Mouse (Mus musculus): Measurements from ENCODE around the gene Kcnh4. TPM values are rescaled to one million over a fixed set of nuclear protein-coding genes. Genes with fewer than 3 reads are reported as not detected.

Gene Kcnh4
- polyA plus RNA-seq, 1 experiment from 2014 or later, result 0.18 TPM

- Histone ChIP-seq H3K36me3 (peaks cover 11% of the 10 kb centered on the region), H3K27me3 (replicated peaks) (no peaks in the 10 kb centered on the region), H3K27ac (no peak overlapping the region), H3K4me1 (replicated peaks) (peaks cover 19% of the 10 kb centered on the region; the same call in 1 of the 2 replicates), H3K4me3 (replicated peaks) (no peak overlapping the region), H3K4me2 (replicated peaks) (peak overlapping the region; percentile 52; the same call in 1 of the 2 replicates), H3K9ac (no peak overlapping the region), H3K9me3 (no peaks in the 10 kb centered on the region)
- WGBS, result 77% methylated on average over 3 of the region's 3 CpGs
- no peak for ATAC-seq
Observed at GRCm38 (mm10) chr11:100700710-100701109, 59.0 kb downstream of the Kcnh4 start.

GRCm38 (mm10) chr11:100697921-100698320 is 61.8 kb downstream of the Kcnh4 start:
- Histone ChIP-seq H3K9me3 (no peaks in the 10 kb centered on the region), H3K36me3 (no peaks in the 10 kb centered on the region), H3K27ac (no peak overlapping the region), H3K4me3 (replicated peaks) (no peak overlapping the region), H3K4me2 (replicated peaks) (no peak overlapping the region), H3K27me3 (replicated peaks) (no peaks in the 10 kb centered on the region), H3K4me1 (replicated peaks) (peaks cover 14% of the 10 kb centered on the region; the same call in 1 of the 2 replicates), H3K9ac (no peak overlapping the region)
- ATAC-seq, result no peak
- 75% methylated on average over 7 of the region's 7 CpGs for WGBS

- Histone ChIP-seq H3K4me2 (replicated peaks) (no peak overlapping the region), H3K9ac (no peak overlapping the region), H3K4me3 (replicated peaks) (no peak overlapping the region), H3K36me3 (no peaks in the 10 kb centered on the region), H3K9me3 (no peaks in the 10 kb centered on the region), H3K27ac (no peak overlapping the region), H3K27me3 (replicated peaks) (peaks cover 5% of the 10 kb centered on the region; the same call in 1 of the 2 replicates), H3K4me1 (replicated peaks) (peaks cover 10% of the 10 kb centered on the region; the same call in 1 of the 2 replicates)
- no peak for ATAC-seq
- 38% methylated on average over 5 of the region's 5 CpGs for WGBS
Observed at GRCm38 (mm10) chr11:100694926-100695325, 64.8 kb downstream of the Kcnh4 start.

DNA sequence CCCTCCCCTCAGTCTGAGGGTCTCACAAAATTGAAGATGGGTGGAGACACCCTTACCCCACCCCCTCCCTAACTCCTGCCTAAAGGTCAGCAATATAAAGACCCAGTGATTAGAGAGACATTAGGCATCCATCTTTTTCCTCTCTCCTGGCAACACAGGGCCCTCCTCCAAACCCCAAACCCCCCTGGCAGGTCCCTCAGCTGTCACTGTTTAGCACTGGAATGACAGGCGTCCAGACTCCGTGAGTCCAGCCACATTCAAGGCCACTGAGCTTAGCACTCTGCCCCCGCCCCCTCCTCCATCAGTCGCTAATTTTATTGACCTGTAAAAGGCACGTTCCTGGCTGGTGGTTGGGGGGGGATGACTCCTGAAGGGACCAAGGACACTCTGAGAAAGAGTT is 66.6 kb downstream of the Kcnh4 start:
- 23% methylated on average over 5 of the region's 5 CpGs for WGBS
- Histone ChIP-seq H3K9me3 (no peaks in the 10 kb centered on the region), H3K4me3 (replicated peaks) (no peak overlapping the region), H3K4me2 (replicated peaks) (no peak overlapping the region), H3K27me3 (replicated peaks) (peaks cover 5% of the 10 kb centered on the region; the same call in 1 of the 2 replicates), H3K36me3 (no peaks in the 10 kb centered on the region), H3K9ac (no peak overlapping the region), H3K27ac (no peak overlapping the region), H3K4me1 (replicated peaks) (peaks cover 10% of the 10 kb centered on the region; the same call in 1 of the 2 replicates)
- ATAC-seq, result no peak

DNA sequence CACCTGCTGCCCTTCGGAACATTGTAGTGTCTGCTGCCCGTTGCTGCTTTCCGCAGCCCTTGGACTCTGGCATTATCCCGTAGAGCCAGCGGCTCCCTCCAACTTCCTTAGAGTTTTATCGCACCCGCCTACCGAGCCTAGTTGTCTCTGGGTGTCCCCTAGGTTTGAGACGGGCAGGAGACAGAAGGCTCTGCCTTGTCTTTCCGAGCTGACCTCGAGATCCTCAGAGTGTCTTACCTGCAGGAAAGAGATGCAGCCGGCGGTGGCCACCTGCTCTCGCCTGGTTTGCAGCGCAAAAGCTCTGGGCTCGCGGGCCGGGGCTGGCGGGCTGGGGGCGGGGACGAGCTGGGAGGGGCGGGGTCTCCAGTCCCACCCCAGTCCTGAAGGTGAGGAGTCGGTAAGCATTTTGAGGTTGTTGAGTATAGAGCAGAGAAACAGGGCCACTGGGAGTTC is 67.6 kb downstream of the Kcnh4 start, which contains the start of gene Zfp385c:
Gene Zfp385c (minus strand): TSS at position 292 of the 453 bp plus-strand sequence.
- peaks cover 5% of the 10 kb centered on the region; the same call in 1 of the 2 replicates for H3K27me3 ChIP-seq (replicated peaks)
- no peaks in the 10 kb centered on the region for H3K9me3 ChIP-seq
- peaks cover 10% of the 10 kb centered on the region; the same call in 1 of the 2 replicates for H3K4me1 ChIP-seq (replicated peaks)
- H3K36me3 ChIP-seq, result no peaks in the 10 kb centered on the region
- no peak within 1 kb of the TSS for H3K27ac ChIP-seq
- under 1% methylated on average over 23 of the region's 23 CpGs for WGBS
- H3K4me2 ChIP-seq (replicated peaks), result peak within 1 kb of the TSS; percentile 71
- peak within 1 kb of the TSS; percentile 30 for H3K4me3 ChIP-seq (replicated peaks)
- peak within 1 kb of the TSS; percentile 24; the same call in 1 of the 2 replicates for H3K9ac ChIP-seq
- peak; percentile 68 for ATAC-seq

- Histone ChIP-seq H3K9me3 (no peaks in the 10 kb centered on the region), H3K27ac (no peak overlapping the region), H3K4me3 (replicated peaks) (no peak overlapping the region), H3K36me3 (no peaks in the 10 kb centered on the region), H3K4me2 (replicated peaks) (no peak overlapping the region), H3K27me3 (replicated peaks) (peaks cover 5% of the 10 kb centered on the region; the same call in 1 of the 2 replicates), H3K4me1 (replicated peaks) (peaks cover 10% of the 10 kb centered on the region; the same call in 1 of the 2 replicates), H3K9ac (no peak overlapping the region)
- 61% methylated on average over 7 of the region's 7 CpGs for WGBS
- no peak for ATAC-seq
Observed at GRCm38 (mm10) chr11:100690389-100690788, 69.4 kb downstream of the Kcnh4 start.

Other genes starting within 250 kb of the Kcnh4 start
- 146 and 153 TPM in 2 replicates for gene Acly, start 231.9 kb downstream of the Kcnh4 start, polyA plus RNA-seq (2015; fragmentation: Nextera tagmentation; extraction: Ambion mirVana)
- 0.19 and 0.20 TPM in 2 replicates for gene Ttc25, start 214.3 kb downstream of the Kcnh4 start, polyA plus RNA-seq (2015; fragmentation: Nextera tagmentation; extraction: Ambion mirVana)
- 32.1 and 34.4 TPM in 2 replicates for gene Cnp, start 185.0 kb downstream of the Kcnh4 start, polyA plus RNA-seq (2015; fragmentation: Nextera tagmentation; extraction: Ambion mirVana)
- 57.6 and 65.0 TPM in 2 replicates for gene Nkiras2, start 140.7 kb downstream of the Kcnh4 start, polyA plus RNA-seq (2015; fragmentation: Nextera tagmentation; extraction: Ambion mirVana)
- gene Dnajc7, start 139.8 kb downstream of the Kcnh4 start, polyA plus RNA-seq (2015; fragmentation: Nextera tagmentation; extraction: Ambion mirVana), result 188 TPM in 2 replicates
- 0.11 TPM in 2 replicates for gene Zfp385c, start 67.5 kb downstream of the Kcnh4 start, polyA plus RNA-seq (2015; fragmentation: Nextera tagmentation; extraction: Ambion mirVana)
- gene Dhx58, start 55.7 kb downstream of the Kcnh4 start, polyA plus RNA-seq (2015; fragmentation: Nextera tagmentation; extraction: Ambion mirVana), result 2.7 and 3.2 TPM in 2 replicates
- gene Kat2a, start 47.5 kb downstream of the Kcnh4 start, polyA plus RNA-seq (2015; fragmentation: Nextera tagmentation; extraction: Ambion mirVana), result 48.2 and 51.9 TPM in 2 replicates
- gene Hspb9, start 46.1 kb downstream of the Kcnh4 start, polyA plus RNA-seq (2015; fragmentation: Nextera tagmentation; extraction: Ambion mirVana), result 0.40 and 0.54 TPM in 2 replicates
- gene Rab5c, start 21.7 kb downstream of the Kcnh4 start, polyA plus RNA-seq (2015; fragmentation: Nextera tagmentation; extraction: Ambion mirVana), result 26.1 and 26.3 TPM in 2 replicates
- not detected in 2 replicates for gene Hcrt, start 3.0 kb upstream of the Kcnh4 start, polyA plus RNA-seq (2015; fragmentation: Nextera tagmentation; extraction: Ambion mirVana)
- gene Ghdc, start 11.0 kb upstream of the Kcnh4 start, polyA plus RNA-seq (2015; fragmentation: Nextera tagmentation; extraction: Ambion mirVana), result 4.7 and 6.7 TPM in 2 replicates
- 24.2 and 26.8 TPM in 2 replicates for gene Stat5b, start 90.8 kb upstream of the Kcnh4 start, polyA plus RNA-seq (2015; fragmentation: Nextera tagmentation; extraction: Ambion mirVana)
- gene Stat5a, start 99.4 kb upstream of the Kcnh4 start, polyA plus RNA-seq (2015; fragmentation: Nextera tagmentation; extraction: Ambion mirVana), result 5.5 and 6.0 TPM in 2 replicates
- 45.8 and 48.9 TPM in 2 replicates for gene Stat3, start 179.6 kb upstream of the Kcnh4 start, polyA plus RNA-seq (2015; fragmentation: Nextera tagmentation; extraction: Ambion mirVana)
- gene Cavin1, start 210.9 kb upstream of the Kcnh4 start, polyA plus RNA-seq (2015; fragmentation: Nextera tagmentation; extraction: Ambion mirVana), result 223 and 237 TPM in 2 replicates
- gene Atp6v0a1, start 249.5 kb upstream of the Kcnh4 start, polyA plus RNA-seq (2015; fragmentation: Nextera tagmentation; extraction: Ambion mirVana), result 35.4 and 36.2 TPM in 2 replicates